In the genomic region with DNA sequence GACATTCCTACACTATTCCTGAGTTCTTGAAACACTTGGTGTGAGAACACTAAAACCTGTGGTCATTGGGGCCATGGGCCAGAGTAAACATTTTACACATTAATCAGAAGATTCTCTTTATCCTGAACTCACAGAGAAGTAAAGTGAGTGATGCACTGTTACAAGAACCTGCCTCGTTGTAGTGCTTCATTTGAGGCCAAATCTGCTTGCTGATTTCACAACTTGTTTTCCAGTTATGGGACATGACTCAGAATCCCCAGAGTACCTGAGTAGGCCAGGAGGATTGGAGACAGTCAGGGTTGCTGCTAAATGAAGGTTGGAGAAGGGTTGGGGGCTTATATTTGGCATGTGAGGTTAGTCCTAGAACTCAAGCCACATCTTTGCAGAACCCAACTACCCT, we compare ENCODE assay signal across 22 mouse cellular contexts.
DNase-seq lines count a peak whose midpoint lies in the region; ATAC-seq and TF ChIP-seq lines count a peak whose summit lies in the region.
"Had no signal": no experiment of that assay in that cellular context is flagged by ENCODE, and none has a peak within 500 bp of the region (broad histone marks: within the 10 kb centered on the region; RNA-seq: fewer than 3 reads in every experiment).

No protein-coding gene starts in this region.

- intact Hi-C loops in gastrocnemius, postnatal 36 days (cut with DNase I) = no loop called here

- H3K27me3 ChIP-seq in Patski = no peaks in the 10 kb centered on the region
- H3K27me3 ChIP-seq: CH12.LX; embryonic facial prominence, embryonic 12.5 days; forebrain, embryonic 13.5 days; forebrain, embryonic 15.5 days had no signal

- in situ Hi-C loops in Patski (cut with MboI; ENCODE audit: low pct_unique_long_range_greater_than_20kb) = no loop called here

- POLR2A ChIA-PET in Patski (lab: Charles Lee) = no interaction called here

- CTCF ChIA-PET in Patski (lab: Charles Lee) = no interaction called here

- peak; percentile 87 for ATAC-seq in Patski
- ATAC-seq: CD4-positive, CD25-positive, alpha-beta regulatory T cell, adult 4 months; forebrain, embryonic 13.5 days; forebrain, embryonic 15.5 days; forebrain, postnatal 0 days had no signal

- TF ChIP-seq CTCF in Patski (IDR thresholded peaks at IDR 0.05) = no peak

- DNase-seq in heart, adult 18-20 months = peak; percentile 13 to 14
- no peak for DNase-seq in heart, postnatal 4 days
- peak; percentile 5 for DNase-seq in Muller cell, postnatal 12 days (ENCODE audit: inconsistent ontology term)
- peak; percentile 62 for DNase-seq in Patski (ENCODE audit: low read depth, low spot score)
- DNase-seq in gastrocnemius, postnatal 36 days = no peak
- DNase-seq in kidney, adult 9 months = no peak
- DNase-seq in spleen, postnatal 36 days (ENCODE audit: low spot score in 2 of 2) = no peak
- DNase-seq: adrenal gland, adult 8-10 months; adrenal gland, postnatal 14 days; adrenal gland, postnatal 36 days; B cell, adult 2 months; cerebellum, adult 11-12 months; cerebellum, adult 2 months; cerebellum, adult 9-10 months; cerebellum, postnatal 10 days; cerebellum, postnatal 25 days; forebrain, postnatal 0 days had no signal

Comparison
In these comparisons a context has a peak if more than half of its experiments do, and no peak if none do; other contexts are left out.
1. DNase-seq: peak in heart, adult 18-20 months (2 of 2), Muller cell, postnatal 12 days (single experiment) and Patski (single experiment); none in heart, postnatal 4 days (single experiment), gastrocnemius, postnatal 36 days (0 of 2), kidney, adult 9 months (single experiment) and spleen, postnatal 36 days (0 of 2).